ENCODE assay signal across 17 mouse cellular contexts in genomic region chr7:132174296-132174695, GRCm38 (mm10). TPM values are rescaled to one million over a fixed set of nuclear protein-coding genes. Genes with fewer than 3 reads are reported as not detected.
"Had no signal": no experiment of that assay in that cellular context is flagged by ENCODE, and none has a peak within 500 bp of the region (broad histone marks: within the 10 kb centered on the region; RNA-seq: fewer than 3 reads in every experiment).

No protein-coding gene starts in this region.

- H3K27me3 ChIP-seq: limb, embryonic 13.5 days; liver, embryonic 13.5 days had no signal

- DNase-seq: kidney, adult 2 months; kidney, postnatal 36 days; left cerebral cortex, postnatal 4 days; liver, embryonic 13.5 days; lung, adult 2 months; lung, postnatal 14 days; lung, postnatal 4 days; midbrain, embryonic 14.5 days; right cerebral cortex, postnatal 14 days; right cerebral cortex, postnatal 4 days; thymus, postnatal 25 days had no signal

- H3K4me3 ChIP-seq: limb, embryonic 13.5 days; liver, embryonic 13.5 days had no signal

- H3K27ac ChIP-seq: kidney, postnatal 0 days; limb, embryonic 13.5 days; liver, embryonic 13.5 days; stomach, postnatal 0 days had no signal

- H3K4me2 ChIP-seq: limb, embryonic 13.5 days; liver, embryonic 13.5 days; midbrain, embryonic 11.5 days had no signal

- H3K9me3 ChIP-seq: liver, embryonic 13.5 days had no signal

- H3K36me3 ChIP-seq: limb, embryonic 13.5 days; liver, embryonic 13.5 days had no signal

- H3K4me1 ChIP-seq: liver, embryonic 13.5 days had no signal

- H3K9ac ChIP-seq: limb, embryonic 13.5 days; liver, embryonic 13.5 days had no signal

RNA-seq across cellular contexts. Expression of gene Cpxm2, which starts 19.8 kb away (rescaled TPM):
- total RNA-seq: megakaryocyte progenitor cell, adult 5-6 weeks; megakaryocyte-erythroid progenitor cell, adult 5-6 weeks had no signal
